Mouse (Mus musculus): ENCODE measurements at regions not wholly inside any gene's neighbourhood (a gene's known extent, or its start where the extent isn't known, plus 50 kb on each side); places are given as distances from the start of the nearest gene placed in this dataset.
A peak's percentile ranks its signal among the peaks of the same experiment; 100 is the strongest.

DNA sequence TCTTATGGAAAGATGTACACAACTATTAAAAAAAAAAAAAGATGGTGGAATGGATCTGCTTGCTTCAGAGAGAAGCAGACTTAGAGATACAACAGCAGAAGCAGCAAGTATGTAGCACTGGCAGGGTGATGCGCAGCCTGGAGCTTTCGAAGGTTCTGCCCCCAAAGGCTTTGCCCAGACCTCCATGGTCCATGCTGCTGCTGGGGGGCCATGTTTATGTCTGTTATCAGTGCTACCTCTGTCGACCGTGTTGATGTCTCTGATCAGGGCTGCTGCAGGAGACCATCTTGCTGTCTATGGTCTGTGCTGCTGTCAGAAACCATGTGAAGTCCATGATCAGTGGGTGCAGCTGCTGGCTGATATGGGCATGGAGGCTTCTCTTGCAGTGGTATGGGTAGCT, 88.6 kb upstream of the Fam189a1 start:
- peak in 1 of 2 experiments; percentile 19 for DNase-seq (ENCODE audit: low spot score in 2 of 2)

DNA sequence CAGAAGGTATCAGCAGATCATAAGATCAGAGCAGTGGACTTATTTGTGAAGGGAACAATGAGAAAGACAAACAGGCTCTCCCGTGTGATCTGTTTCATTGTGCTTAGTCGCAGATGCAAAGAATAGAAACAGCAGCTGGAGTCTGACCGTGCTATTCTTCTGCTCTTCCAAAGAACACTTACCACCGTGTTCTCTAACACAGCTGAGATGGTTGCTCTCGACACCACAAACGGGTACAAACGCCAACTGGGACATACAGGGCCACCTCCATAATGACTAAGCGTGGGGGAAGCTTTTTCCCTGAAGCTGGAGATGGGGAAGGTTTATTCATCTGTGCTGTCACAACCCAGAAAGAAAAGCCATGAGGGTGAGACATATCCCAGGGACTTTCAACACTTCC, 84.8 kb upstream of the Fam189a1 start:
- DNase-seq (ENCODE audit: low spot score in 2 of 2) = no peak

DNA sequence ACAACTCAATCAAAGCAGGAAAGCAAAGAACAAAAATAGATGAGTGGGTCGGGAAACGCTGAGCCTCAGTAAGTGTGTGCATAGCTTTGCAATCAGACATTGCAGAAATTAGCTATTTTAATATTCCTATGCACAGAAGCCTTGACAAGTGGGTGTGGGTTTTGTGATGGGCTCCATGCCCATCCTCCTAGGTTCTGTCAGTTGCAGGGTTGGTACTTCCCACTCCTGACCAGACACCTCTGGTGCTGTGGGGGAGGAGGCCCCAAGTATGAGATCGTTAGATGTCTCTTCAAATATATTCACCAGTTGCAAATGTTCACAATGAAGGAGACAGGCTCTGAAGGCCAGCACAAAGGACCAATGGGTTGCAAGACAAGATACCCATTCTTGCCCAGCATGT, 79.3 kb upstream of the Fam189a1 start:
- DNase-seq (ENCODE audit: low spot score in 2 of 2) = no peak

DNA sequence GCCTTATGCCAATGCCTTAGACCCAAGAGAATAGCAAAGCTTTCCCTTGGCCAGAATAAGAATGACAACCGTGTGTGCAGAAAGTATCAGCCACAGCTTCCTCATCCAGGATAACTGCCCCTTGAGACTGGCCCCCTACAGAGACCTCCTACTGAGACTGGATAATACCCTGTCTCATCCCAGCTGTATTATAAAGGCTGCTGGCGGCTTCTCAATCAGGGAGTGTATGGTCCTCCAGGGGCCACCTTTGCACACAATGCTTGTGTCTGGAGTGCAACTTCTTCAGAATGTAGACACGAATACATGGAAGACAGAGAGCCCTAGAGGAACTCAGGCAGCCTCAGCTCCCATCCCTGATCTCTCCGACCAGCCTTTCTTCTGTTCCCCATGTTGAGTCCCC, 77.3 kb upstream of the Fam189a1 start:
- no peak for DNase-seq (ENCODE audit: low spot score in 2 of 2)

DNA sequence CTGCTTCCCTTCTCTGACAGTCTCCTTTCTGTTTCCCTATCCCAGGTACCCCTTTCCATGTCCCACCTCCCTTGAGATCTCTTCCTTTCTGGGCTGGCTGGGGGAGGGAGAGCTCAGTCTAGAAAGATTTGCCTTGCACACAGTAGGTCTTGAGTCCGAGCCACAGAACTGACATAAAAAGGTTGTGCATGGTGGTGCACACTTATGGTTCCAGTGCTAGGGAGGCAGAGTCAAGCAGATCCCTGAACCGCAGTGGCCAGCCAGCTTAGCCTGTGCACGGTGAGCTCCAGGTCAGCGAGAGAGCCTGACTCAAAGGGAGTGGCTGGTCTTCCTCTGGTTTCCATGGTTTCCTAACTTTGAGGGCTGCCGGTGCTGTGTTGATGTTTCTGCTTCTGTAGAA, 72.9 kb upstream of the Fam189a1 start:
- DNase-seq (ENCODE audit: low spot score in 2 of 2) = no peak

DNA sequence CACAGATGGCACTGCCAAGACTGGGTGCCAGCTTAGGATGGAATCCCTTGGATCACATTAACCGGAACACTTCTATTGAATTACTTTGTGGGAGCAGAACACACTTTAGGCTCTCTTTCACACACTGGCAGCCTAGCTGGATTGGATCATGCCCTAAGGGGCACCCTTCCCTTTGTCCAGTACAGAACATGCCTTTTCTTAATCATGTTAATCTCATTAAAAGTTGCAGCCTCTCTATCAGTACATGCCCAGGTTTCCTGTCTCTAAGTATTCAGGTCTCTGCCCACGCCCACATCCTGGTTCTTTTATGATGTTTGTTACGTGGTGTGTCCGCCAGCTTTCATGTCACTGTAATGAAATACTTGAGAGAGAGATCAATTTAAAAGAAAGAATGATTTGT, 69.8 kb upstream of the Fam189a1 start:
- no peak for DNase-seq (ENCODE audit: low spot score in 2 of 2)

DNA sequence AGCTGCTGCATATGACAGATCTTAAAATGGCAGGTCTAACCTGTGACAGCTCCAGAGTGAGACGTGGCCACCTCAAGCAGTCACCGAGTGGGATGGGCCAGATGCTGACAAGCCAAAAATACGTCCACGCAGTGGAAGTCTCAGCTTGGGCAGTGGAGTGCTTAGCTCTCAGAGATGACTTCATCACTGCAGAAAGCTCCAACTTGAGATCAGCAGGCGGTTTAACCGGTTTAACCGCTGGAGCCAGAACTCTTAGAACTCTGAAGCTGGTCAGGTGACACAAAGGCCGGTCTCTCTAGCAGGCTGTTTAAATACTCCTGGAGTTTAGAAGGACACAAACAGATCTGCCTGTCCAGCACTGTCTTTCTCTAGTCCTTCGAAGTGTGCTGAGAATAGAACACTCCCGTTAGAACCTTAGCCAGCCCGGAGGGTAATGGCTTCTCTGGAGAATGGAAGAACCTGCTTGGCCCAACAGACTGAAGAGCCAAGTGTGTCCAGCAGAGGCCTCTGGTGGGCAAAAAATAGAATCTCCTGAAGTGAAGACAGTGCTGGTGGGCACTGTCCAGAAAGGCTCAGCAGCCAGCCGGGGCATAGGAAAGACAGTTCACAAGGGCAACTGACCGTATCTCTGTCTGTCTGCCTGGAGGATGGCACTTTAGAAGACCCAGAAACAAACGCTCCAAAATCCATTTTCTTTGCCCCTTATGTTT, 57.0 kb upstream of the Fam189a1 start:
- no peak for DNase-seq (ENCODE audit: low spot score in 2 of 2)

DNA sequence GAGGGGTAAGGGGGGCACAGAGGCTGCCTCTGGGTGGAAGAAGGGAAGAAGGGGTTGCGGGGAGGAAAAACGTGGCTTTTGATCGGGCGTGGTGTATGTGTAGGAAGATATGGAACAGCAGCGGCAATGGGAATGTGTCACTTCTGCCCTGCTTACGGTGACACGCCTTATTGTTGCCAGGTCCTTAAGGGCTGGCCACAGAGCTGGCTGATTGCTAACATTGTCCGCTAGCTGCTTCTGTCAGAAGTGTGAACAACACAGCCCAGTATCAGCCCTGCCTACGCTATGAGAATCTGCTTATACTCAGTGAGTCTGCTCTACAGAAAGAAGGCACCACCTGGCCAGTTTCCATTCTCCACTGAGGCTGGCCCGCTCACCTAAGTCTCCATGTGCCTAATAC, 50.9 kb upstream of the Fam189a1 start:
- DNase-seq (ENCODE audit: low spot score in 2 of 2) = no peak

Data from spleen, postnatal 4 days (tissue).